Mouse (Mus musculus) lung, postnatal 25 days (tissue): ENCODE measurements at regions not wholly inside any gene's neighbourhood (a gene's known extent, or its start where the extent isn't known, plus 50 kb on each side); places are given as distances from the start of the nearest gene placed in this dataset.
"Not testable (repeated sequence)": the region's sequence is repeated elsewhere in the genome, so short reads cannot be mapped to it uniquely, and the experiment has no call there.

Experiments used
- DNase-seq: peaks from one replicate; pipeline ENCODE4 v3.0.0; 2022; ENCODE audit warnings: low spot score

DNA sequence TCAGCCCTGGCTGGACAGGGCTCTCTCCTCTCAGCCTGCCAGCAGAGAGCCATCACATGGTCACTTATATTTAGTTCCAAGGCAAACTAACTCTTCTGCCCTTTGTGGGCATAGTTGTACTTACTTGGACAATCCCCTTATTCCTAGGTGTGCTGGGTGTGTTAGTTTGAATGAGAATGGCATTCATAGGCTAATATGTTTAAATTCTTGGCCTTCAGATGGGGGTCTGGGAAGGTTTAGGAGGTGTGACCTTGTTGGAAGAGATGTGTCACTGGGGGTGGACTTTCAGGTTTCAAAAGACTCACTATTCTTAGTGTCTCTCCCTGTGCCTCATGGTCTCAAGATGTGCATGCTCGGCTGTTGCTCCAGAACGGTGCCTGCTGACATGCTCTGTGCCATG, 250.5 kb upstream of the Myo3a start:
- no peak for DNase-seq

DNA sequence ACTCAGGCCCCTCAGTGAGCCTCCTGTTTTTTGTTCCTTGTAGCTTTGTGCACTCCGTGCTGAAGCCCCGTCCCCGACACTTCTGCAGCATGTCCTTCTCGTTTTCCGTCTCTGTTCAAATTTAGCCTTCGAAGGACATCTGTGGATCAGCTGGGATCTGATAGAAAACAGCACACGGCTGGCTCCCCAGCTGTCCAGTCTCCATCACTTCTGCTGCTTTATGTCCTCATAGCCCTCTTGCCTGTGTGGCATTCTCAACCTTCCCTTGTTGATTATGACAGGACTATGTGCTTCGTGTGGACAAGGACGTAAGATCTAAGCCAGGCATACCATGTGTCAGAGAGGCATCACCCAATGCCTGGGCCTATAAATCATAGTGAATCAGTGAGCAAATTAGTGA, 247.1 kb upstream of the Myo3a start:
- no peak for DNase-seq

DNA sequence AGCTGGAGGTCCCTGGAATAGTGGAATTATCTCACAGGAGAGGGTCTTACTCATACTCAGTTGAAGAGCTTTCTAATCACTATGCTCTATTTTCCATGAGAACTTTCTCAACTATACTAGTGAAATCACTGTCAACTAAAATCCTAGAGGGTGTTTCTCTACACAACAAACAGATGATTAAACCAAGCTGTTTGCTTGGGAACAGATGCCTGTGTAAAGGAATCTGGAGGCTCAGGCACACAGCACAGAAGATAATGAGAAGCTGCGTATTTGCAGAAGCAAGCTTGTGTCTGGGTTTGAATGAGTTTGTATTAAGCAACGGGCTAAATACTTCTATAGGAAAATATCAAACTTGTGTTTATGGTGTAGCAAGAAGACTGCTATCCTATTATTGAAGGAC, 202.9 kb upstream of the Myo3a start:
- DNase-seq: no peak

DNA sequence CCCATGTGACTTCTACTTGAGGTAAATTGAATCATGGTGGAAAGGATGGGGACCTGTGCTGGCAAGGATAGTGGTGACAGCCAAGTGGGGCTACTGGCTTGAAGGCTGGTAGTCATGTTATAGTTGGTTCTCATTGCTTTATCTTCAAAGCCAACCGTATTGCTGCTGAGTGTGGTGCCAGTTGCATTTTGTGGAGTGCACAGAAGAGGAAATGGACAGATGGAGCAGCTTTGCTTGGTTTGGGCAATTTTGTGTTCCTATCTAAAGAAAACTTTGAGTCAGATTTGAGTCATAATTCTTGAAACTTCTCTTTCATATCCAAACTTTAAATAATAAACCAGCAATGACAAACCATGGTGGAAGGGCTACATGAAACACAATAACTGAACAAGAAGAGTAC, 200.5 kb upstream of the Myo3a start:
- no peak for DNase-seq

DNA sequence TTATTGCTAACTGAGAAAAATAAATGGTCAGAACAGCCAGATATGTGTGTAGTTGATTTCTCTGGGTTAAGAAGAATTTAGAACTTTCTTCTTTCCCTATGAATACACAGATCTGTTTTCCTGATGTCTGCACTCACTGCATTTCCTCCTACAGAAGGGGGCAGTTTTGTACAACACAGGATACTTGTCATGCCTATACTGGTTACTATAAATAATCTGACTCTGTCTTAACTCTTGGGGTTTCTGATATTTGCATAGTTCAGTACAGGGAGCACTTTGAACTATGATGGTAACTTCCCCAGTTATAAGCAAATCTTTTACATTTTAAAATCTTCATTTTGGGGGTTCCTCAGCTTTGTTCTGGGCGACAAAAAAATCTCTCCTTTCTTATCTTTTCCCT, 198.7 kb upstream of the Myo3a start:
- no peak for DNase-seq

DNA sequence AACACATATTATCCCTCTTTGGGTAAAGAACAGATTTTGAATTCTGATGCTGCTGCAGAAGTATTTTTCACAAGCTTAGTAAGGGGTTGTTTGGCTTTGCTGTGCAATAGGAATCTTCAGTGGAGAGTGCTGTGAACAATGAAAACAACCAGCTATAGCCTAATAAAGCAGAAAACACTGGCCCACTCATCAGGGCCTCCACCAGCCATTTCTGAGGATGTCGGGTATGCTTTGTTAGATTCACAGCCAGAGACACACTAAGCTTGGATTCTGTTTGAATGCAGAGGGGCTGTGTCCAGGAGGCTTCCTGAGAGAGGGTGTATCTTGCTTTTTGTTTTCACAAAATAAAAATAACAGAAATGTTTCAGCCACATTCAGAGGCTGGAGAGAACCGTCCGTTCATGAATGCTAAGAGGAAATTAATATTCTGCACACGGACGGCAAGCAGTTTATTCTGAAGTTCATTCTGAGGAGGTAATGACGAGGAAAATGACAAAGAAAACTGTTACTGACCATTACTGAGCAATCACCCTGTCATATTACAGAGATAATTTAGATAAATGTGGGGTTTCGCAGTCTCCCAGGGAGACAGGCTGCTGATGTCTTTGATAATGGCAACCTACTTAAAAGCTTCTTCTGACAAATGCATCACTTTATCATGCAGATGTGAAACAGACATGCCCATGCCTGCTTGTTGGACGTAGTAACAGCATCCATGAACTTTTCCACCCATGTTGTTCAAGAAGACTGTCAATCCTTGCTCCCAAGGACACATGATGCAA, 198.1 kb upstream of the Myo3a start:
- no peak for DNase-seq

DNA sequence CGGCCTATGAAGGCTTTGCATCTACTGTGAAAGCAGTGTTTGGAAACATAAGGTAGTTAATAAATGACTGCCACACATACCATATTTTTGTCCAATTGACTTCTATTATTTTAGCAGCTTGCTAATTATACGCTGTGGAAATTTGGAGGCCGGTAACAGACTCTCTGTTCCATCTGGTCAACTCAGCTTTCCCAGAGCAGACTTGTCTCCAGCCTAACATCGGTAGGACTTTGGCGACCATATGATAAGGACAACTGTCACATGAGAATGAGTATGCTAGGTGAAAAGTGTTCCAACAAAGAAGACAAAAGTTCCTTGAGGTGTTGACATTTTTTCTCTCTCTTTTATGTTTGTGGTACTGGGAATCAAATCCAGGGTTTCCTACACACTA, 197.5 kb upstream of the Myo3a start:
- no peak for DNase-seq

DNA sequence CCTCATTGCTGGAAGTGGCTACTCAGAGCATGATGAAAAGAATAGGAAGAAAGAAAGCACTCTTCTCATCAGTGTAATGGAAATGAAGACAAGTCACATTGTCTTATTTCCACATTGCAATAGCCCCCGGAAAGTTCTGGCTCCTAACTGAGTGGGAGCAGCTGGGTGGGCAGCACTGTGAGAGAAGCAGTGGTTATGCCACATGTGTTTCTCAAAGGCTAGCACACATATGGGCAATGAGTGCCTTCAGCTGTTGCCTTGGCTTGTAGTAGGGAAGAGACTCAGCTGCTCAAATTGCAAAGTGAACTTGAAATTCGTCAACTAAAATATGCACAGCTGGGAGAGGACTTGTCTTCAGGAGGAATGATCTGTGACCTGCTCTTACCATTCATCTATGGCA, 190.5 kb upstream of the Myo3a start:
- DNase-seq: no peak

DNA sequence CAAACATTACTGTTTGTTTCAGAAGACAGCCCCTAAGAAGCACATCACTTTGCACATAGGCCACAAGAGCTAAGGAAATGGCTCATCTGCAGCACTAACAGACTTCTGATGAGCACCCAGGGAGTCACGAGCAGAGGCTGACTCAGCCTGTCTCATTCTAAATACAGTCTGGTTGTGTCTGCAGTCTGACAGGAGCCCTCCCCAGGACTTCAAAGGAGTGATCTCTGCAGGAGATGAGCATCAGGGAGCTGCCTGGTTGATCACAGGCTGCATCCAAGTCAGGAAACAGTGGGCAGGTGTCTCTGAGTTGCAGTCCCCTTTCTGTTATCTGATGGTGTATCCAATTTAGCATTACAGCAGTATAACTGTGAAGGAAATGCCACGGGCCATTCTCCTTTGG, 188.5 kb upstream of the Myo3a start:
- DNase-seq: no peak

DNA sequence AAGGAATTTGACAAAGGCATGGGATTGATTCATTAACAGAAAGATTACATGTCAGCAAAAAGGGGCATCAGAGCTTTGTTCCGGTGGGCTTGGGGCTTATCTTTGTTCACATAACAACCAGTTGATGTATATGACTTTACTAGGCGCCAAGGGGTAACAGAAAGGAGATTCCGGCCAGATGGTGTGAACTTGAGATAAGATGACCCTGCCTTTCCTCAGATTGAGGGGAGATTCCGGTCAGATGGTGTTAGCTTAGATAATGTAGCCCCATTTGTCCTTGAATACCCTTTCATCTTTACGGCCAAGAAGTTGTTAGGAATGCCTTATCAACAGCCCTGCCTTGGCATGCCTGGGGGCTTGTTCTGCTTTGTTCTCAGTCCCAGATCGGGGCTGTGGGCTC, 183.4 kb upstream of the Myo3a start:
- DNase-seq: not testable (repeated sequence)

DNA sequence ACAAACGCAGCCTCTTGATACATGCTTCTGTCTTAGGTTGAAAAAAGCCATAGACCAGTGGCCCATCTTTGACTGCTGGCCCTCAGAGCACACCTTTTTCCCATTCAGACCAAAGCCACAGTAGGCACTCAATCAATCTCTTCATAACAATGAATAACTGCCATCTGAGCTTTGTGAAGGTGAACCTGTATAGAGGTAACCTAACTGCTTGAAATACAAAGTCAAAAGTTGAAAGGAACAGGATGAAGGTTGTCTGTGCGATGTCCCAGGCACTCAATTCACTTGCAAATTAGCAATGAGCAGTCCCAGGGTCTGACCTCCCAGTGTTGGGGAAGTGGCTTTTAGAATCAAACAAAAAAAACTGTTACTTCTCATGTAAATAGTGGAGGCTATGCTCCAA, 182.4 kb upstream of the Myo3a start:
- DNase-seq: no peak

DNA sequence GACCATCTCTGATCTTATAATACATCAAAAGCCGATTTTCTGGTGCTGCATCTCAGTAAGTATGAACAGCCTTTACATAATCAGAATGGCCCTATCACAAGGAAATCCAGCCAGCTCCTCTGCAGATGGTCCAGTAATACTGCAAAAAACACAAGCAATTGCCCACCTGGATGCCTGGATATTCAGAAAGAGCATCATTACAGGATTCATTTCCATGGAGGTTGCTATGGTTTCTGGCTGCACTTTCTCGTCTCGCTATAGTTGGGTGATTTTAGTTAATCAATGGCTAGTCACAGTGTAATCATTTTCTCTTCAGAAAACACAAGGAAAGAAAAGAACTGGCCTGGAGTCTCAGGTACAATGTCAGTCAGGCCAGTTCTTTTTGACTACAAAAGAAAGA, 179.8 kb upstream of the Myo3a start:
- no peak for DNase-seq

DNA sequence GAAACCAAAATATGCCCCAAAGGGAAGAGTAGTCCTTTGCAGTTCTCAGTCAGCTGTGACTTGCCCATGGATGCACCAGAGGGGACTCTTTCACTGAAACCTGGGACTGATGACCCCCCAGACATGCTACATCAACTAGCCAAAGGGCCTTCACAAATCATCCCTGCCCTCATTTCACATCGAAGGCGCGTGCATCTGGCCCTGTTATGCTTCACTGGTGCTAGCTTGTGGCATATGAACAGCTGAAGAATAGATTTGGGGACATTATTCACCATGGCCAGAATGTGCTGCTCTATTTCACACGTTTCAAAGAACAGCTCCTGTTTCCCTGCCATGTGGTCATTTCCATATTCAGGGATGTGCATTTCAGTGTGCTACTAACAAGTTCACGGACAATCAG, 160.8 kb upstream of the Myo3a start:
- no peak for DNase-seq

DNA sequence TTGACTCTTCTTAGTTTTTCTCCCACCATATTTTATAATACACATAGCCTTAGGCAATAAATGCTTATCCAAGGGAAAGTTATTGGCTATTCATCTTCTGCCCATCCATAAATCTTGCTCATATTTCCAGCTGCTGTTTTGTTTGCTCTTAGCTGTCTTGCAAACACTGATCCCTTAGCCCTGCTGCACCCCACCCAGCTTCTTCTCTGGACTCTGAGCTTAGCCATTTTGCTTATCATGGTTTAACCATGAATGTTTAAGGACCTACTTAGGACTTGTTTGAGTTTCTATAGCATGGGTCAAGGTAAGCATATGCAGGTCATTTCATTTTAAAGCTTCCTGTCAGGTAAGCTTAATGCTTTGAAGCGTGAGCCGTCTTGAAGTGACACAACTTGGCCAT, 130.5 kb upstream of the Myo3a start:
- no peak for DNase-seq

DNA sequence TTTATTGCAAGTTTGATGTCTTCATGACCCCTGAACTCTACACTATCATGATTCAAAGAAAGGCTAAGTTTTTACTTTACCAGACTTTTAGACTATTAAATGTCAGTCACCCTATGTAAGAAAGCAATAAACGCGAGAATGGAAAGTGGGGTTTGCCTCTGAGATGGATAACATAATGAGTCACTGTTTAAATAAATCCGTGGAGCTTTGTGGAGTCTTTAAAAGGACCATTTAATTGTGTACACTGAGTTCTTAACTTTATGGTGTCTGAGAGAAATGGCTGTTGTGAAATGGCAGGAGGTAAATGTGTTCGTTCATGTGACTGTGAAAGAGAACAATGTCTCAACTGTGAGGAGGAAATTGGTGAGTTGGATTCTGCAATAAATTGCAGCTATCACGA, 122.2 kb upstream of the Myo3a start:
- DNase-seq: no peak

DNA sequence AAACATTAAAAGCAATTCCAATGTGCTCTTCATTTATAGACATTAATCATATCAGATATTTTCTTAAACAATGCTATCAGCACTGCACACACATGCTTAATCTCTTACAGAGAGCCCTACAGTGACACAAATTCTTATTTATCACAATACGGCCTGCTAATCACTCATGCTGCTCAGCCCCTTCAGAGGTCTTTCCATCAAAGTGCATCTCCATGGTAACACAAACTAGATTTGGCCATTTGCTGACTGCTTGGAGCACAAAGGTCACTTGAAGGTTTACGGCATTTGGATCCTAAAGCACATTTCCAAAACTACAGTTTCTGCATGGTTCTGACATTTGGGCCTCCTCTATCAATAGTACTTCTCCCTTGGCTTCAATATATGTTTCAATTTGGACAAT, 77.6 kb upstream of the Myo3a start:
- no peak for DNase-seq

DNA sequence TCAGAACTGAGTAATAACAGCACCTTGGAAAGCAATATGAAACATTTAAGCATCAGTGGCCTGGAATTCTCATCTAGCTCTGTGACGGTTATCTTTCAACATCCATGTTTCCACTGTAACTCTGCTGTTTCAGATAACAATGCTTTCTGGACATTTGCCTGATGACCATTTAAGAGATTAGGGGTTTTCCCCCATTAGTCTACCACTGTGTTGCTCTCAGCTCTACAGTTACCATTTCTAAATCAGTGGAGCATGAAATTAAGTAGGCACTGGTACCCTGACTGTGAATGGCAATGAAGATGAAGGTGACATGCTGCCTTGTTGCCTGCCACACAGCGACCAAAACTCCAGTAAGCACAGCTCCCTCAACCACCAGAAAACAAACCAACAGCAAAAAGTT, 70.7 kb upstream of the Myo3a start:
- no peak for DNase-seq

DNA sequence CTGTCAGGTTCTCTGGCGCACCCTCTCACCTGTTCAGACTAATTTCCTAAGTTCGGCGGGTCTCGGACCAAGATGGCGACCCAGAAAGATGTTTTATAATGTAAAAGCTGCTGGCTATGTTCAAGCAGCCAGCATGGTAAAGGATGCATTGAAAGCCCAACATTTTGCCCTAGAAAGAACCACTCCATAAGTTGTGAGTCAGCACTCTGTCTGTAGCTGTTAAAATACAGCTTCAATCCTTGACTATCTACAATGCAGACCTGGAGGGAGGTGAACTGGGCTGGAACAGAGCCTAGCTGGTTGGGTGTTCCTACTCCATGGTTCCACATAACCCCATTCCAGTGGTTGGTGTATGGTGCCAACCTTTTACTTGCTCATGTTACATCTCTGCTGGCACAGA, 61.9 kb upstream of the Myo3a start:
- no peak for DNase-seq

DNA sequence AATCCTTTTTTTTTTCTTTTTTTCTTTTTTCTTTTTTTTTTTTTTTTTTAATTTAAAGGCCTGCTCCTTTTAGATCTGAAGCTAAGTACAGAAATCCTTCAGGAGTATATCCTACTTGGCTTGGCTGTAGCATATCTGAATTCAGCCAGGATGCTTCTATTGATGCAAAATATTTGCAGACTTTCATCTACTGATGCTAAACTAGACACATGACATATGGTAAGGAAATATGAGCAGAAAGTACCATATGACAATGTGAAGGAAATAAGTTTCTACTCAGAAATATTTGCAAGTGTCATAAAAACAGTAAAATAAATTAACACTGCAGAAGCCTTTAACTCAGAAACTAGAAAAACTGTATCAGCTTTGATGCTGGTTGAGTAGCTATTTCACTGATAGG, 61.4 kb upstream of the Myo3a start:
- no peak for DNase-seq
